Mouse (Mus musculus) stomach, postnatal 0 days (tissue): ENCODE results near the gene Galntl6. TPM values are rescaled to one million over a fixed set of nuclear protein-coding genes. Genes with fewer than 3 reads are reported as not detected.

ENCODE experiments used
- ATAC-seq: fragments of 200-750 bp; cut with Nextera tagmentation; 2 replicates; pipeline ENCODE4 v1.8.0; 2017; ENCODE audit not compliant: low FRiP score, low TSS enrichment
- DNase-seq: peaks from one replicate; pipeline ENCODE4 v3.0.0-alpha.2; 2016; ENCODE audit warnings: low spot score
- H3K27ac ChIP-seq: fragments of 300-500 bp; sonication (generic); replicated peaks from 2 replicates; pipeline ENCODE4 v1.5.1; 2014; ENCODE audit warnings: mild to moderate bottlenecking, control low read depth
- H3K27me3 ChIP-seq: fragments of 300-500 bp; sonication (generic); 2 replicates; pipeline ENCODE4 v1.6.1; 2014; ENCODE audit warnings: low read length; ENCODE audit not compliant: control insufficient read depth, insufficient read depth
- H3K36me3 ChIP-seq: fragments of 300-500 bp; sonication (generic); 2 replicates; pipeline ENCODE4 v1.6.1; 2014; ENCODE audit warnings: low read length, mixed read lengths; ENCODE audit not compliant: control insufficient read depth, insufficient read depth
- H3K4me1 ChIP-seq: fragments of 300-500 bp; sonication (generic); replicated peaks from 2 replicates; pipeline ENCODE4 v1.6.1; 2014; ENCODE audit warnings: antibody characterized with exemption; ENCODE audit not compliant: control insufficient read depth, insufficient read depth
- H3K4me2 ChIP-seq: fragments of 300-500 bp; sonication (generic); replicated peaks from 2 replicates; pipeline ENCODE4 v1.6.1; 2014; ENCODE audit warnings: low read depth, mild to moderate bottlenecking, control low read depth, moderate library complexity
- H3K4me3 ChIP-seq: fragments of 300-500 bp; sonication (generic); 2 replicates; pipeline ENCODE4 v1.5.1; 2014; ENCODE audit warnings: low read depth, low read length, control low read depth
- H3K9ac ChIP-seq: fragments of 300-500 bp; sonication (generic); 2 replicates; pipeline ENCODE4 v1.6.1; 2014; ENCODE audit warnings: mild to moderate bottlenecking, low read length, control low read depth, mixed read lengths
- H3K9me3 ChIP-seq: fragments of 300-500 bp; sonication (generic); 2 replicates; pipeline ENCODE4 v1.6.1; 2016; ENCODE audit warnings: low read length; ENCODE audit not compliant: control insufficient read depth
- CTCF ChIP-seq: IDR thresholded peaks from 2 replicates; pipeline ENCODE4 v1.5.1; 2016; ENCODE audit warnings: antibody characterized with exemption, low read depth, mild to moderate bottlenecking, moderate library complexity
- EP300 ChIP-seq: optimal IDR thresholded peaks from 2 replicates; pipeline ENCODE3; 2016; ENCODE audit warnings: antibody characterized with exemption
- WGBS: fragments of 180-500 bp; shearing (Covaris S2); extraction: QIAGEN DNeasy Blood & Tissue Kit; methylation state at CpG from one replicate; pipeline ENCODE4 v1.1.7; 2014; 5-methylcytosine and 5-hydroxymethylcytosine counted together
- polyA plus RNA-seq: library from polyadenylated mRNA; unstranded; fragments of >200 nt; fragmentation: Nextera tagmentation; extraction: Ambion mirVana; gene quantifications from 2 replicates; pipeline ENCODE4 v1.2.1, GENCODE M21; 2015

Gene Galntl6
- polyA plus RNA-seq, 1 experiment from 2014 or later: 3.8 TPM

DNA sequence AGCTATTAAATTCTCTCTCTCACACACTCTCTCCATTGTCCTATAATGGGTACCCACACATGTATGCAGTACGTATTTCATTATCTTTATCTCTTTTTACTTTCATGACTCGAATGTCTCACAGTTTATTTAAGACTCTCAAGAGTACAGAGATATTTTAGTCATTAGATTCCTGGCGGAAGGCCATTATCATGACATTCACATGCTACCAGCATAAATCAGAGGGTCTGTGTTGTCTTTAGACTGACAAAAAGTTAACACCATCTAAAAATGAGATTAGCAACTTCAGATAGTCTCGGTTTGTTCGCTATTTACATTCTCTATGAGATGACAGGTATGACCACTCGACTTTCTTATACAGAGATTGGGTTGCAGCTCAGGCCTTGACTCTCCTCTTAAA, 985.4 kb downstream of the Galntl6 start:
- no peaks in the 10 kb centered on the region for H3K36me3 ChIP-seq
- H3K9me3 ChIP-seq: no peaks in the 10 kb centered on the region
- DNase-seq: no peak
- H3K9ac ChIP-seq: no peak overlapping the region
- WGBS: 41% methylated on average over 6 of the region's 6 CpGs
- TF ChIP-seq CTCF (no peak), EP300 (no peak)
- no peaks in the 10 kb centered on the region for H3K27me3 ChIP-seq
- no peak overlapping the region for H3K4me3 ChIP-seq
- H3K27ac ChIP-seq: no peak overlapping the region
- H3K4me1 ChIP-seq: no peaks in the 10 kb centered on the region
- H3K4me2 ChIP-seq: no peak overlapping the region
- ATAC-seq: no peak

DNA sequence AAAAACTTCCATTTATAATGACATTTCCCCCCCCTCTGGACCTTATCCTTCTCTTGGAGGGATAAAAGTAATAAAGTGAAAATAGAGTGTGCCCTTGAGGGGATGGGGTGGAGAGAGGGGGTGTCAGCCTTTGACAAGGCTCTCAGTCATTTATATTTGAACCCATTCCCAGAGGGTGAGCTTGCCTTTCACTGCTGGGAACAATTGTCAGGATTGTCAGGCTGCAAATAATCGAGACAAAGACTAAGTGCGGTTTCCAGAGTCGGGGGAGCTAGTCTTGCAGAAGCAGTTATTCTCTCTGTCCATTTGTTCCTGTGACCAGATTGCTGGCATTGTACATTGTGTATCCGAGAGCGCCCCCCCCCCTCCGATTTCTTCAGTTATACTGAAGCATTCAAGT, 988.9 kb downstream of the Galntl6 start:
- no peak overlapping the region for H3K4me3 ChIP-seq
- H3K27ac ChIP-seq: no peak overlapping the region
- no peaks in the 10 kb centered on the region for H3K9me3 ChIP-seq
- DNase-seq (no peak), ATAC-seq (no peak)
- H3K9ac ChIP-seq: no peak overlapping the region
- WGBS: 75% methylated on average over 6 of the region's 6 CpGs
- no peaks in the 10 kb centered on the region for H3K36me3 ChIP-seq
- no peaks in the 10 kb centered on the region for H3K27me3 ChIP-seq
- no peak overlapping the region for H3K4me2 ChIP-seq
- H3K4me1 ChIP-seq: no peaks in the 10 kb centered on the region
- TF ChIP-seq CTCF (no peak), EP300 (no peak)

DNA sequence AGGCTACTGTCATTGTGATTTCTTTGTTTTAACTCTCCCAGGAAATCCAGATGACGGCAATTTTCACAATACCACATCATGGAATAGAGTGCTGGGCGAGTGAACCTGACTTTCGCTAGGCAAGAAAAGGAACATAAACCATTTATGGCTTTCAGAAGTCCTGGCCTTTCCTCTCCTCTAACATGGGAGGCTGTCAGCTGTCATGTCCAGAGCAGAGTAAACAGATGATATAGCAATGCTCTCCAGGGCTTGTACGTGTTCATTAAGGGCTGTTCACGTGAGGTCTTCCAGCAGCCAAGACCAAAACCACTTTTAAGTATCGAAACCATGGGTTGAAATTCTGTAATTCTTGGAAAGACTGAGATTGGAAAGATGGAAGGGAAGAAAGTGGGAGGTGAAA, 989.3 kb downstream of the Galntl6 start:
- WGBS: 70% methylated on average over 6 of the region's 6 CpGs
- TF ChIP-seq CTCF (no peak), EP300 (no peak)
- DNase-seq: no peak

DNA sequence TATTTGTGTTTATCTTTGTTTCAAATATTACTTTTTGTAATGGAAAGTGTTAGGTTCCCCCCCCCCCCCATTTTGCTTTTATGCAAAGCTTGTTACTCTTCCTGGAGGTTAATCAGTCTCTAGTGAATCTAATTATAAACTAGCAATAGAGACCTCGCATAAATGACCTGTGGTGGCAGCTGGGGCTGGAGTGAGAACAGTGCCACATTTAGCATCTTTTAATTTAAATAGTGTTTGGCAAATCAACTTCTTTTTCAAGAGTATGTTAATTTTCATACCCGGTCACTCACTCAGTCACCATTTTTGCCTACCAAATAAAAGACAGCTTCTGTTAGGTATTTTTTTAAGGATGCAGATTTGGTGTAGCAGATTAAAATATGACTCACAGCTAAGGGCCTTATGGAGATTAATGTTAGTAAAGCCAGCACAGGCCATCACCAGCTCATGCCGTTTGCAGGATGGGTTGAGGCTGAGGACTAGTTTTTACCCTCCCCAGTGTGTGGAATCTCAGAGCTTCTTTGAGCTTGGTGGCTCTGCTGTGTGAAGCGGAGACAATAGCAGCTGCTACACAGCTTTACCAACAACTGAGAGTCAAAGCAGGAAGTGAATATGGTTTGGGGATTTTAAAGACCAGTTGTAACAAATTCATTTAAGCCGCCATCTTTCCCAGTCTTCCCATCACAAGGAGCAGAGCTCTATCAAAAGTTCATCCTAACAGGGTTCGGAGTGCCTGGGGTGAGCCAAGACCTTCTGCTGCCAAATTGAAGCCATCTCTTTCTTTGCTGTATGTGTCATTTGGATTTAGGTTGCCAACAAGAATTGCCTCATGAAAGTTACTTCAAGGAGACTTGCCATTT, 990.0 kb downstream of the Galntl6 start:
- Histone ChIP-seq H3K4me1 (no peaks in the 10 kb centered on the region), H3K27me3 (no peaks in the 10 kb centered on the region), H3K36me3 (no peaks in the 10 kb centered on the region), H3K9ac (no peak overlapping the region), H3K27ac (no peak overlapping the region), H3K4me2 (no peak overlapping the region), H3K9me3 (no peaks in the 10 kb centered on the region), H3K4me3 (no peak overlapping the region)
- DNase-seq (no peak), ATAC-seq (no peak)
- TF ChIP-seq CTCF (no peak), EP300 (no peak)
- WGBS: 80% methylated on average over 6 of the region's 6 CpGs

More for the DNA sequence above, 989.3 kb downstream of the Galntl6 start:
- Histone ChIP-seq H3K27ac (no peak overlapping the region), H3K36me3 (no peaks in the 10 kb centered on the region), H3K4me1 (no peaks in the 10 kb centered on the region), H3K4me2 (no peak overlapping the region), H3K9ac (no peak overlapping the region), H3K9me3 (no peaks in the 10 kb centered on the region), H3K27me3 (no peaks in the 10 kb centered on the region), H3K4me3 (no peak overlapping the region)
- ATAC-seq: no peak

DNA sequence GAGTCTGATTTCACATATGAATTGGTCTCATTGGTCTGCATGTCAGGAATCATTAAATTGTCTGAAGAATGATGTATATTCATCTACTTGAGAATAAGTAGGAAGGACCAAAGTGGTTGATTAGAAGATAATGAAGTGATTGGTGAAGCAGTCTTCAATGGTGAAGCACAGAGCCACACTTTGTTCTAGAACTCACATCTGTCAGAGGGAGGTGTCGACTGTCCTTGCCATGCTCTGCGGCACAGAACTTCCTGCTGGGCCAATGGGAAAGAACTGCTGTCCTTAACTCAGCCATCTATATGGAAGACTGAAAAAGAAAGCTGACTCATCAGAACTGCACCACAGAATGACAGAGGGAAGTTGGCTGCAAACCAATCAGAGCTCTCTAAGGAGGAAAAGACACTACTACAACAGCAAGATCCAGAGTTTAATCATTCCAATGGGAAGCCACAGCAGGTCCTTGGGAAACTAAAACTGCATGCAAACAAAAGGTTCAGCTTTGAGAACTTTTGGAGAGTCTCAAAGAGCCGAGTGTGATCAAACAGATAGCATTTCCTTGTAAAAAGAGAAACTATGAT, 992.0 kb downstream of the Galntl6 start:
- no peak overlapping the region for H3K4me3 ChIP-seq
- no peak overlapping the region for H3K4me2 ChIP-seq
- H3K9ac ChIP-seq: no peak overlapping the region
- no peak for DNase-seq
- no peaks in the 10 kb centered on the region for H3K27me3 ChIP-seq
- H3K9me3 ChIP-seq: no peaks in the 10 kb centered on the region
- ATAC-seq: no peak
- WGBS: 77% methylated on average over 3 of the region's 3 CpGs
- H3K27ac ChIP-seq: no peak overlapping the region
- TF ChIP-seq EP300 (no peak), CTCF (no peak)
- H3K36me3 ChIP-seq: no peaks in the 10 kb centered on the region
- no peaks in the 10 kb centered on the region for H3K4me1 ChIP-seq
